Mouse (Mus musculus): ENCODE measurements around the gene Klhdc8a.

- TF ChIP-seq CTCF (IDR thresholded peaks at IDR 0.05; ENCODE audit: insufficient read depth, low read depth, low read length) = no peak
- no peak for TF ChIP-seq POLR2A (IDR thresholded peaks at IDR 0.05; ENCODE audit: insufficient read depth, low read depth, low read length)
These were observed 5.9 kb upstream of the Klhdc8a start for GRCm38 (mm10) chr1:132292318-132293129.

All from olfactory bulb, adult 2 months (tissue).